ENCODE assay signal across 9 mouse cellular contexts in the genomic region with DNA sequence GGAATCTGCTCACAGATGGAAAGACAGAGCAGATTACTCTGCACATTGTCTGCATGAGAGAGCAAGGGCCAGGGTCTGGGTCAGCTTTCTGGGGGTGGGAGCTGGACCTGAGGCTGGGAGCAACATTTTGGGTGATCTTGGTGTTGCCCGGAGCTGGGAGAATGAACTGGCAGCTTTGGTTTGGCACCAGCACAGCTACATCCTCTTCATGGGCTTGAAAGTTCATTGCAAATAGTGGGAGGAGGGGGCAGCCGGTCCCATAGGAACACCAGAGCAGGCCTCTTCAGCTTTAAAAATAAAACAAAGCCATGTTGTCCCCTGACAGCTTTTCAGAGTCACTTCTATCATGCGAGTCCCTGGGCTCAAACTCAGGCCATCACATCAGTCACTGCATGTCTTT. TPM values are rescaled to one million over a fixed set of nuclear protein-coding genes. Genes with fewer than 3 reads are reported as not detected.
DNase-seq lines count a peak whose midpoint lies in the region; ATAC-seq lines count a peak whose summit lies in the region.
"Had no signal": no experiment of that assay in that cellular context is flagged by ENCODE, and none has a peak within 500 bp of the region (broad histone marks: within the 10 kb centered on the region; RNA-seq: fewer than 3 reads in every experiment).

No protein-coding gene starts in this region.

- peak; percentile 45 for DNase-seq in cerebellum, adult 9-10 months
- DNase-seq in cerebellum, postnatal 36 days, result no peak
- DNase-seq in liver, embryonic 11.5 days (ENCODE audit: low spot score), result no peak
- DNase-seq in spleen, postnatal 14 days (ENCODE audit: low spot score in 2 of 2), result no peak
- DNase-seq in layer of hippocampus, adult 9-10 months (ENCODE audit: low spot score), result no peak
- DNase-seq: adrenal gland, adult 8-10 months had no signal

- no peaks in the 10 kb centered on the region for H3K27me3 ChIP-seq in megakaryocyte, embryonic 14.5 days (replicated peaks)
- no peaks in the 10 kb centered on the region for H3K27me3 ChIP-seq in liver, embryonic 11.5 days (replicated peaks; ENCODE audit: control insufficient read depth, insufficient read depth, low read length)
- H3K27me3 ChIP-seq in stomach, embryonic 16.5 days (ENCODE audit: control insufficient read depth, insufficient read depth, low read length), result no peaks in the 10 kb centered on the region

- ATAC-seq in megakaryocyte, adult 5-6 weeks (ENCODE audit: poor library complexity, severe bottlenecking), result no peak
- ATAC-seq in liver, embryonic 11.5 days (replicated peaks; ENCODE audit: low FRiP score), result no peak
- no peak for ATAC-seq in stomach, embryonic 16.5 days (ENCODE audit: insufficient read depth, low FRiP score)

- peaks cover 34% of the 10 kb centered on the region for H3K36me3 ChIP-seq in megakaryocyte, embryonic 14.5 days (replicated peaks; ENCODE audit: low read length)
- no peaks in the 10 kb centered on the region; the same call in 1 of the 2 replicates for H3K36me3 ChIP-seq in liver, embryonic 11.5 days (ENCODE audit: control insufficient read depth, insufficient read depth, low read length)
- H3K36me3 ChIP-seq in stomach, embryonic 16.5 days (ENCODE audit: control insufficient read depth, insufficient read depth, low read length), result no peaks in the 10 kb centered on the region

- H3K4me1 ChIP-seq in megakaryocyte, embryonic 14.5 days, result peaks cover 28% of the 10 kb centered on the region
- H3K4me1 ChIP-seq in liver, embryonic 11.5 days (replicated peaks; ENCODE audit: control insufficient read depth, insufficient read depth, low read length), result peaks cover 8% of the 10 kb centered on the region; the same call in 1 of the 2 replicates
- H3K4me1 ChIP-seq in stomach, embryonic 16.5 days (ENCODE audit: control insufficient read depth, insufficient read depth, low read length), result peaks cover 15% of the 10 kb centered on the region

- peak overlapping the region; percentile 83 for H3K4me2 ChIP-seq in liver, embryonic 11.5 days
- H3K4me2 ChIP-seq in stomach, embryonic 16.5 days (ENCODE audit: low read depth, low read length), result peak overlapping the region; percentile 89

- no peak overlapping the region for H3K27ac ChIP-seq in liver, embryonic 11.5 days (ENCODE audit: low read depth, low read length)
- no peak overlapping the region; the same call in 1 of the 2 replicates for H3K27ac ChIP-seq in stomach, embryonic 16.5 days (ENCODE audit: low read length)

- peak overlapping the region; percentile 71 for H3K9ac ChIP-seq in liver, embryonic 11.5 days (ENCODE audit: low read depth, low read length)
- H3K9ac ChIP-seq in stomach, embryonic 16.5 days (ENCODE audit: low read length), result peak overlapping the region; percentile 78

- 84% methylated on average over 3 of the region's 3 CpGs for WGBS in liver, embryonic 11.5 days
- whole genome bisulfite sequencing in stomach, embryonic 16.5 days, result 85% methylated on average over 3 of the region's 3 CpGs

- H3K9me3 ChIP-seq in megakaryocyte, embryonic 14.5 days, result no peaks in the 10 kb centered on the region
- no peaks in the 10 kb centered on the region for H3K9me3 ChIP-seq in liver, embryonic 11.5 days (ENCODE audit: control insufficient read depth, low read length)
- H3K9me3 ChIP-seq in stomach, embryonic 16.5 days (replicated peaks; ENCODE audit: control insufficient read depth, low read length), result no peaks in the 10 kb centered on the region

- peak overlapping the region; percentile 94 for H3K4me3 ChIP-seq in megakaryocyte, embryonic 14.5 days (replicated peaks)
- no peak overlapping the region for H3K4me3 ChIP-seq in liver, embryonic 11.5 days (ENCODE audit: low read depth, low read length)
- H3K4me3 ChIP-seq in stomach, embryonic 16.5 days (replicated peaks; ENCODE audit: low read length), result peak overlapping the region; percentile 53

RNA-seq across cellular contexts. Expression of gene Wdr5, which starts 26.3 kb away (rescaled TPM):
- 6.3 and 27.6 TPM in 2 replicates for polyA plus RNA-seq in megakaryocyte, embryonic 14.5 days (2012; ENCODE audit: insufficient read depth, low replicate concordance)
- 21.3 and 22.2 TPM in 2 replicates for total RNA-seq in megakaryocyte, adult 5-6 weeks (2015)
- total RNA-seq in megakaryocyte, adult 5-6 weeks (2017), result 42.8 and 44.8 TPM in 2 replicates
- polyA plus RNA-seq in liver, embryonic 11.5 days (2014; fragmentation: Nextera tagmentation; extraction: Ambion mirVana), result 76.7 and 78.0 TPM in 2 replicates
- polyA plus RNA-seq in stomach, embryonic 16.5 days (2015; fragmentation: Nextera tagmentation; extraction: Ambion mirVana), result 45.6 TPM in 2 replicates

RNA-seq across cellular contexts. Expression of gene Brd3, which starts 33.8 kb away (rescaled TPM):
- polyA plus RNA-seq in megakaryocyte, embryonic 14.5 days (2012; ENCODE audit: insufficient read depth, low replicate concordance), result 58.4 and 65.2 TPM in 2 replicates
- 43.1 and 60.4 TPM in 2 replicates for total RNA-seq in megakaryocyte, adult 5-6 weeks (2015)
- total RNA-seq in megakaryocyte, adult 5-6 weeks (2017), result 22.4 and 28.3 TPM in 2 replicates
- polyA plus RNA-seq in liver, embryonic 11.5 days (2014; fragmentation: Nextera tagmentation; extraction: Ambion mirVana), result 111 and 113 TPM in 2 replicates
- 79.3 and 85.4 TPM in 2 replicates for polyA plus RNA-seq in stomach, embryonic 16.5 days (2015; fragmentation: Nextera tagmentation; extraction: Ambion mirVana)
